Mouse (Mus musculus): ENCODE measurements around the gene Fcgrt.

Gene Fcgrt

GRCm38 (mm10) chr7:45129776-45130512 lies 26.3 kb upstream of the Fcgrt start:
- DNase-seq, result no peak

- peak; percentile 70 to 79 for DNase-seq
Measured at GRCm38 (mm10) chr7:45129318-45129717, 25.7 kb upstream of the Fcgrt start.

GRCm38 (mm10) chr7:45128624-45129246 lies 25.1 kb upstream of the Fcgrt start, which contains the start of gene Rpl13a:
Gene Rpl13a (minus strand): TSS chr7:45128761.
- peak; percentile 97 to 99 for DNase-seq

GRCm38 (mm10) chr7:45127700-45128224 lies 24.1 kb upstream of the Fcgrt start:
- no peak for DNase-seq

- DNase-seq, result peak in 1 of 2 experiments; percentile 48
Measured at GRCm38 (mm10) chr7:45126844-45127699, 23.4 kb upstream of the Fcgrt start.

- DNase-seq, result no peak
Measured at GRCm38 (mm10) chr7:45126147-45126843, 22.6 kb upstream of the Fcgrt start.

GRCm38 (mm10) chr7:45125649-45126048 lies 22.0 kb upstream of the Fcgrt start:
- DNase-seq, result peak in 1 of 2 experiments; percentile 29

GRCm38 (mm10) chr7:45125144-45125600 lies 21.5 kb upstream of the Fcgrt start:
- peak in 1 of 2 experiments; percentile 35 for DNase-seq

- DNase-seq, result peak; percentile 99
Measured at GRCm38 (mm10) chr7:45124224-45125143, 20.8 kb upstream of the Fcgrt start, which contains the start of gene Rps11. Gene Rps11 (minus strand): TSS chr7:45124439.

GRCm38 (mm10) chr7:45123186-45123570 lies 19.5 kb upstream of the Fcgrt start:
- DNase-seq, result peak; percentile 56 to 72

- no peak for DNase-seq
Measured at GRCm38 (mm10) chr7:45122561-45123185, 19.0 kb upstream of the Fcgrt start.

GRCm38 (mm10) chr7:45121966-45122365 lies 18.3 kb upstream of the Fcgrt start:
- no peak for DNase-seq

GRCm38 (mm10) chr7:45121404-45121803 lies 17.8 kb upstream of the Fcgrt start:
- DNase-seq, result peak; percentile 55 to 74

GRCm38 (mm10) chr7:45119780-45120709 lies 16.4 kb upstream of the Fcgrt start:
- no peak for DNase-seq

- DNase-seq, result no peak
Measured at GRCm38 (mm10) chr7:45118336-45118735, 14.7 kb upstream of the Fcgrt start.

- DNase-seq, result no peak
Measured at GRCm38 (mm10) chr7:45117566-45117965, 13.9 kb upstream of the Fcgrt start.

GRCm38 (mm10) chr7:45113476-45113875 lies 9.8 kb upstream of the Fcgrt start:
- no peak for DNase-seq

GRCm38 (mm10) chr7:45112529-45112928 lies 8.9 kb upstream of the Fcgrt start:
- no peak for DNase-seq

GRCm38 (mm10) chr7:45111940-45112339 lies 8.3 kb upstream of the Fcgrt start:
- no peak for DNase-seq

Data from kidney, postnatal 4 days (tissue).